Mouse (Mus musculus) midbrain, postnatal 0 days (tissue): ENCODE measurements around the gene Gm6370. TPM values are rescaled to one million over a fixed set of nuclear protein-coding genes. Genes with fewer than 3 reads are reported as not detected.
"Not testable (repeated sequence)": the region's sequence is repeated elsewhere in the genome, so short reads cannot be mapped to it uniquely, and the experiment has no call there.

Experiments used
- ATAC-seq: fragments of 200-750 bp; cut with Nextera tagmentation; 2 replicates; pipeline ENCODE4 v1.8.0; 2017; ENCODE audit warnings: moderate number of reproducible peaks, mild to moderate bottlenecking, moderate TSS enrichment, moderate library complexity; ENCODE audit not compliant: low FRiP score
- DNase-seq: peaks from one replicate; pipeline ENCODE4 v3.0.0-alpha.2; 2015; ENCODE audit warnings: low spot score
- H3K27ac ChIP-seq: fragments of 300-500 bp; sonication (generic); 2 replicates; pipeline ENCODE4 v1.5.1; 2014; ENCODE audit warnings: low read depth, mild to moderate bottlenecking, low read length, mixed read lengths
- H3K27me3 ChIP-seq: fragments of 300-500 bp; sonication (generic); 2 replicates; pipeline ENCODE4 v1.6.1; 2014; ENCODE audit warnings: low read length, control low read depth, mixed read lengths; ENCODE audit not compliant: insufficient read depth
- H3K36me3 ChIP-seq: fragments of 300-500 bp; sonication (generic); 2 replicates; pipeline ENCODE4 v1.6.1; 2014; ENCODE audit warnings: low read length, control low read depth, mixed read lengths; ENCODE audit not compliant: insufficient read depth
- H3K4me1 ChIP-seq: fragments of 300-500 bp; sonication (generic); 2 replicates; pipeline ENCODE4 v1.6.1; 2014; ENCODE audit warnings: mild to moderate bottlenecking, control low read depth, antibody characterized with exemption, low read length, mixed read lengths; ENCODE audit not compliant: insufficient read depth
- H3K4me2 ChIP-seq: fragments of 300-500 bp; sonication (generic); 2 replicates; pipeline ENCODE4 v1.6.1; 2014; ENCODE audit warnings: low read depth, mild to moderate bottlenecking, low read length, mixed read lengths; ENCODE audit not compliant: poor library complexity, severe bottlenecking
- H3K4me3 ChIP-seq: fragments of 300-500 bp; sonication (generic); 2 replicates; pipeline ENCODE4 v1.5.1; 2014; ENCODE audit warnings: low read depth, mild to moderate bottlenecking, low read length, moderate library complexity
- H3K9ac ChIP-seq: fragments of 300-500 bp; sonication (generic); replicated peaks from 2 replicates; pipeline ENCODE4 v1.6.1; 2014; ENCODE audit warnings: mild to moderate bottlenecking, low read length, moderate library complexity, mixed read lengths; ENCODE audit not compliant: poor library complexity, severe bottlenecking
- H3K9me3 ChIP-seq: fragments of 300-500 bp; sonication (generic); 2 replicates; pipeline ENCODE4 v1.6.1; 2016; ENCODE audit warnings: low read length, control low read depth
- CTCF ChIP-seq: IDR thresholded peaks from 2 replicates; pipeline ENCODE4 v1.5.1; 2016; ENCODE audit warnings: antibody characterized with exemption, mild to moderate bottlenecking
- WGBS: fragments of 180-500 bp; shearing (Covaris S2); extraction: QIAGEN DNeasy Blood & Tissue Kit; methylation state at CpG from one replicate; pipeline ENCODE4 v1.1.7; 2014; 5-methylcytosine and 5-hydroxymethylcytosine counted together
- polyA plus RNA-seq: library from polyadenylated mRNA; unstranded; fragments of >200 nt; fragmentation: Nextera tagmentation; extraction: Ambion mirVana; gene quantifications from 2 replicates; pipeline ENCODE4 v1.2.1, GENCODE M21; 2015
- total RNA-seq: library from RNA; depleted of rRNA; stranded (reverse); fragments of >200 nt; gene quantifications from 2 replicates; pipeline ENCODE4 v1.2.3, GENCODE M21; 2014

Gene Gm6370
- total and polyA plus RNA-seq, 2 experiments from 2014 or later = not detected

GRCm38 (mm10) chr5:146466663-146467062 is 24.5 kb upstream of the Gm6370 start:
- Histone ChIP-seq H3K36me3 (peaks cover 35% of the 10 kb centered on the region), H3K9ac (no peak overlapping the region), H3K4me2 (no peak overlapping the region), H3K27ac (no peak overlapping the region), H3K27me3 (no peaks in the 10 kb centered on the region), H3K4me1 (no peaks in the 10 kb centered on the region), H3K9me3 (no peaks in the 10 kb centered on the region), H3K4me3 (no peak overlapping the region)
- DNase-seq = no peak
- ATAC-seq = no peak
- WGBS = 95% methylated on average over 19 of the region's 19 CpGs
- TF ChIP-seq CTCF = no peak

DNA sequence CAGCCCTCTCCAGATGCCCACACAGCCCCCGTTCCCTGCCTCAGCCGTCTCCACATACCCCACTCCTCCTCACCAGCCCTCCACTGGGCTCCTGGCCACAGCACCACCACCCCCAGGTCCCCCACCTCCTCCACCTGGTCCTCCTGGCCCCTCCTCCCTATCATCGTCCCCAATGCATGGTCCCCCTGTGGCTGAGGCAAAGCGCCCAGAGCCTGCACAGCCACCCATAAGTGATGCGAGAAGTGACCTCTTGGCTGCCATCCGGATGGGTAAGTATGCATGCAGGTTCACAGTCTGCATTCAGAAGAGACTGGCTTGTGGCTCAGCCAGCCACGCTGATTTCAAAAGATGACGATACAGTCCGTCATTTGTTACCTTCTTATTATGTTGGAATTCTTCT is 22.9 kb upstream of the Gm6370 start:
- no peaks in the 10 kb centered on the region for H3K9me3 ChIP-seq
- peak; percentile 23 for DNase-seq
- H3K27me3 ChIP-seq = no peaks in the 10 kb centered on the region
- no peak for TF ChIP-seq CTCF
- WGBS = 79% methylated on average over 9 of the region's 9 CpGs
- H3K4me2 ChIP-seq = no peak overlapping the region
- no peak overlapping the region for H3K4me3 ChIP-seq
- no peak overlapping the region for H3K9ac ChIP-seq
- H3K27ac ChIP-seq = no peak overlapping the region
- no peaks in the 10 kb centered on the region for H3K4me1 ChIP-seq
- H3K36me3 ChIP-seq = peaks cover 39% of the 10 kb centered on the region
- ATAC-seq = no peak

DNA sequence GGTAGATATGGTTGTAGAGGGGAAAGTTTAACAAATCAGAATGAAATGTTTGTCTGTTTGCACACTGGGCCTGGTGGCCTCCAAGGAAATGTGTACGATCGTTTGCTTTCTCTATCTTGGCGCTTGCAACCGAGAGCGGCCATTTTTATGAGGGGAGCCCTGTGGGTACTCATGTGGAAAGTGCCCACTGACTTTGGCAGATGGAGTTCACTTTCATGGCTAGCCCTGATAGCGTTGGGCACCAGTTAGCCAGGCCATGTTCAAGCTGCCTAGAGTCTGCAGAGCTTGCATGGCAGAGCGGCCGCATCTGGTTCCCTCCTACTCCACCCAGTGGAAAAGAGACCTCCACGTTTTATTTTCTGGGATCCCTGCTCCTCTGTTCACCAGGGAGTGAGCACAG is 20.3 kb upstream of the Gm6370 start:
- H3K4me1 ChIP-seq = no peaks in the 10 kb centered on the region
- no peak overlapping the region for H3K9ac ChIP-seq
- H3K9me3 ChIP-seq = no peaks in the 10 kb centered on the region
- no peak overlapping the region for H3K4me3 ChIP-seq
- no peak overlapping the region for H3K4me2 ChIP-seq
- ATAC-seq = no peak
- no peak overlapping the region for H3K27ac ChIP-seq
- no peaks in the 10 kb centered on the region for H3K27me3 ChIP-seq
- peaks cover 39% of the 10 kb centered on the region for H3K36me3 ChIP-seq
- no peak for TF ChIP-seq CTCF
- DNase-seq = no peak
- 92% methylated on average over 9 of the region's 9 CpGs for WGBS

DNA sequence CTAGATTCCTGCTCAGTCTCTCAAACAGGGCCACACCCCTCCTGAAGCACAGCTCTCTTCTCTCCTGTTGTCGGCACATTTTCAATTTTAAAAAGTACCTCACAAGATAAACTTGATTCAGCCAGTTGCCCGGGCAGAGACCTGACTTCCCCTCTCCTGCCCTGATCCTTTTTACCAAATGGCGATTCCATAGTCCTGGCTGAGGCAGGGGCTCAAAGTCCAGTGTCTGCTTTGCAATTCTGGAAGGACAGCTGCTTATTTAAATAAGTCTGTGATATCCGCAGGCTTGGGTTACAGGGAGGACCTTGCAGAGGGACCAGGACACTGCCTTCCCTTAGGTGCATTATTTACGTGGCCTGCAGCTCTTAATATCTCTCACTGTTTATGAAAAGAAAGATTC is 19.9 kb upstream of the Gm6370 start:
- Histone ChIP-seq H3K27me3 (no peaks in the 10 kb centered on the region), H3K4me3 (no peak overlapping the region), H3K27ac (no peak overlapping the region), H3K9me3 (no peaks in the 10 kb centered on the region), H3K4me2 (no peak overlapping the region), H3K9ac (no peak overlapping the region), H3K4me1 (no peaks in the 10 kb centered on the region), H3K36me3 (peaks cover 39% of the 10 kb centered on the region)
- DNase-seq (no peak), ATAC-seq (no peak)
- WGBS = 88% methylated on average over 5 of the region's 5 CpGs
- no peak for TF ChIP-seq CTCF

DNA sequence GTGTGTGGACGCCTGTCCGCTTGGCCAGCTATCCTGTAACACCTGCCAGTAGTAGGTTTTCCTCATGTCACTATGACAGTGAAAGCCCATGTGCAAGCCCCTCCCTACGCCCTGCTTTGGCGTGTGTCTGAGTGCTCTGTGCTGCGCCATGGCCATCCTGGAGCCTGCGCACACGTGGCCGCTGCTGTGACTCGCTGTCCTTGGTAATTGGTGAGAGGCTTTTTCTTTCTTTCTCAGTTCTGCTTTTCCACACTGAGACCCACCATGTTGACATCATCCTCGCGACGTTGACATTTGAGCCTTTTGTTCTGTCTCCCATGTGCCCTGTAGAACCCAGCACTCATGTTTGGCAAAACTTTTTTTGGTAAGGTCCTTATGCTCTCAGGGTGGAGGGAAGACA is 19.3 kb upstream of the Gm6370 start:
- no peak for DNase-seq
- ATAC-seq = no peak
- Histone ChIP-seq H3K27me3 (no peaks in the 10 kb centered on the region), H3K9ac (no peak overlapping the region), H3K27ac (no peak overlapping the region), H3K9me3 (no peaks in the 10 kb centered on the region), H3K4me2 (no peak overlapping the region), H3K4me3 (no peak overlapping the region), H3K4me1 (no peaks in the 10 kb centered on the region), H3K36me3 (peaks cover 37% of the 10 kb centered on the region)
- 96% methylated on average over 12 of the region's 12 CpGs for WGBS
- TF ChIP-seq CTCF = no peak

DNA sequence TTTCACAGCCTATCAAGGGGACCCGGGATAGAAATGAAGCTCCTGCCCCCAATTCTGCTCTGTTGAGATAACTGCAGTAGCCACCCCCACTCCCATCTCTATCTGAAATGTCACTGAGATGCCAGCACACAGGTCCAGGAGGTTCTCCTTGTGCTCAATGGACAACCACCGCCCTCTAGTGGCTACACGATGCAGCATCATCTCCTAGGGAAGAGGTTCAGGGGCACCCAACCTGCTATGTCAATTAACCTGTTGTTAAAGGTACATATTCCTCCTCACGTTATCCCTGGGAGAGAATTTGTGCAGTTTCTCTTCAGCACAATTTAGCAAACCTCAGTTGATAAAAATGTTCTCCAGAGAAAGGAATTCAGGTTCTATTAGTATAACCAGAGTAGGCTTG is 11.6 kb upstream of the Gm6370 start:
- H3K27ac ChIP-seq, ATAC-seq, H3K4me3 ChIP-seq, H3K9me3 ChIP-seq, DNase-seq, H3K4me2 ChIP-seq, H3K4me1 ChIP-seq, H3K9ac ChIP-seq, H3K27me3 ChIP-seq, H3K36me3 ChIP-seq: not testable (repeated sequence)
- TF ChIP-seq CTCF = peak; percentile 75
- WGBS = 8% methylated on average over 4 of the region's 4 CpGs

- H3K27ac ChIP-seq, H3K9me3 ChIP-seq, H3K9ac ChIP-seq, ATAC-seq, H3K36me3 ChIP-seq, H3K27me3 ChIP-seq, DNase-seq, H3K4me3 ChIP-seq, H3K4me2 ChIP-seq, H3K4me1 ChIP-seq: not testable (repeated sequence)
- no CpG with 5 or more reads among the region's 3 CpGs for WGBS
These were observed 9.5 kb upstream of the Gm6370 start, which contains the start of gene Gm6408 for GRCm38 (mm10) chr5:146481665-146482064. TSS of gene Gm6408 (plus strand) at chr5:146481965.
